Mouse (Mus musculus) ES-E14 (cell line): ENCODE results near the gene Erc2.

ENCODE experiments used
- CHD2 ChIP-seq: IDR thresholded peaks from 2 replicates; pipeline ENCODE4 v1.6.1; 2014; ENCODE audit warnings: mild to moderate bottlenecking, low read depth, low read length, inconsistent platforms
- MAFK ChIP-seq: IDR thresholded peaks from 2 replicates; pipeline ENCODE4 v1.6.1; 2014; ENCODE audit warnings: mild to moderate bottlenecking, low read depth, low read length, inconsistent platforms; ENCODE audit not compliant: insufficient read depth
- ZC3H11A ChIP-seq: IDR thresholded peaks from 2 replicates; pipeline ENCODE4 v1.6.1; 2012; ENCODE audit warnings: low read depth, mild to moderate bottlenecking, inconsistent platforms, low read length, borderline replicate concordance

DNA sequence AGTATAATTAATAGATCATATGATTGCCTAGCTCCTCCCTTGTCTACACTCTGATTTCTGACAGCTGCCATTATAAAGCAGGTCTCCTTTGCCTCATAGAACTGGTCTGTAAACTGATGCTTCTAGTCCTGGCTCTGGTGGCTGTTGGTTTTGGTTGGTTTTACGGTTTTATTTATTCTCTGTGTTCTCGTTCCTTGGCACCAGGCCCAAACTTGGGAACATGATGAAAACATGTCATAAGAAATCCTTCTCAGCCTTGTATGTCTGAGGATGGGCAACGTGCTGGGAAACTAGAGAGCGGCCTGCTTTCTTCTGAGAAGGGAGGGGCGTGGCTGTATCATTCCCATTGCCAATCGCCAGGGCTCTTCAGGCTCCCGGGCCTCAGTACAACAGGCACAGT, 704.2 kb downstream of the Erc2 start:
- TF ChIP-seq CHD2 (no peak), ZC3H11A (no peak), MAFK (no peak)
